Mouse (Mus musculus): ENCODE measurements around the gene Exoc6b. TPM values are rescaled to one million over a fixed set of nuclear protein-coding genes. Genes with fewer than 3 reads are reported as not detected.

The Exoc6b gene
- total RNA-seq, 2 experiments from 2014 or later = 130 to 134 TPM

DNA sequence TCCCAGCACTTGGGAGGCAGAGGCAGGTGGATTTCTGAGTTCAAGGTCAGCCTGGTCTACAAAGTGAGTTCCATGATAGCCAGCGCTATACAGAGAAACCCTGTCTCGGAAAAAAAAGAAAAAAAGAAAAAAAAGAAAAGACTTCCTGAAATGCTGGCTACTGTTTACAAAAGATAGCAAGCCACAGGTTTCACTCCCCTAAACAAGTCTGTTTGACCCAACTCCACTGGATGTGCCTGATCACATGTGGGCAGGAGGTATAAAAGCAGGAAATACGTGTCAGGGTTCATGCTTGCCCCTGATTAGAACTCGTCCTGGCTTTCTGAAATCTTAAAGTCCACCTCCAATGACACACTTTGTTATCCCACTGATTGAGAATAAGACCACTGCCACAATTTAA lies 18.2 kb downstream of the Exoc6b start:
- TF ChIP-seq CTCF (conservative IDR thresholded peaks at IDR 0.05) = no peak
- DNase-seq (ENCODE audit: low spot score in 2 of 2) = no peak
- no peak overlapping the region for H3K27ac ChIP-seq
- no peak overlapping the region for H3K4me3 ChIP-seq

DNA sequence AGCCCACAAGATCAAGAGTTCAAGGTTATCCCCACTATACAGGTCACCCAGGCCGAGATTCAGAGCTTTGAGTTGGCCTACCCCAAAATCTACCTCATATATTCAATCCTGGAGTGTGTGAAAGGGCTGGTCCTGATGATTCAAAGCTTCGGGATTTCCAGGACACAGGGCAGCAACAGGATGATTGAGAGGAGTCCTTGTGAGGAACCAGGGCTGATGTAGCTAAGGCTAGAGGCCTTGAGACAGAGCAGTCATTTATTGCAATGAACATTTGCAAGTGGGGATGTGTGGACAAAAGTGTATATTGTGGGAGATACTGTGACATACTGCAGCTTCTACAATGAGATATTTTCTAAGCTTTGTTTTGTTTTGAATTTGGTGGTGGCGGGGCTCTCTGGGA lies 22.8 kb downstream of the Exoc6b start:
- DNase-seq (ENCODE audit: low spot score in 2 of 2) = no peak
- Histone ChIP-seq H3K4me3 (no peak overlapping the region), H3K27ac (no peak overlapping the region; the same call in 1 of the 2 replicates)
- no peak for TF ChIP-seq CTCF (conservative IDR thresholded peaks at IDR 0.05)

DNA sequence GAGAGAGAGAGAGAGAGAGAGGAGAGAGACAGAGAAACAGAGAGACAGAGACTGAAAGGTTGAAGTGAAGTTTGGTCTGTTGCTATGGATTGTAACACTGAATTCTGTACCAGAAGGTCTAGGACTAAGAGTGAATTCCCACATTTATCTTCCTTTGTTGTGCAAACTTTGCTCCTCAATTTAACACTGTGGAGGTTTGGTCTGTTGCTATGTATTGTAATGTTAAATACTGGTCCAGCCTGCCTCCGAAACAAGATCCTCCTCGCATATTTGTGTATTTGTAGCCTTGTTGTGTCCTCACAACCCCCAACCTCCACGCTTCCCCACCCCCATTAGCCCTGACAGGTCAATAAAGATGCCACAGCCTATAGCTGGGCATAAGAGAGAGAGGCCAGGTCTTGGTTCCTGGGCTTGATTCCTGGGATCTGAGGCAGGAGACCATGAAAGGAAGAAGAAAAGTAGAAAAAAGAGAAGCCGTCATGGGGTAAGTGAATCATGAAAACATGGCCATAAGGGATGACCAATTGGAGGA lies 24.6 kb downstream of the Exoc6b start:
- DNase-seq (ENCODE audit: low spot score in 2 of 2) = no peak
- no peak overlapping the region for H3K4me3 ChIP-seq
- TF ChIP-seq CTCF (conservative IDR thresholded peaks at IDR 0.05) = no peak
- H3K27ac ChIP-seq = no peak overlapping the region

DNA sequence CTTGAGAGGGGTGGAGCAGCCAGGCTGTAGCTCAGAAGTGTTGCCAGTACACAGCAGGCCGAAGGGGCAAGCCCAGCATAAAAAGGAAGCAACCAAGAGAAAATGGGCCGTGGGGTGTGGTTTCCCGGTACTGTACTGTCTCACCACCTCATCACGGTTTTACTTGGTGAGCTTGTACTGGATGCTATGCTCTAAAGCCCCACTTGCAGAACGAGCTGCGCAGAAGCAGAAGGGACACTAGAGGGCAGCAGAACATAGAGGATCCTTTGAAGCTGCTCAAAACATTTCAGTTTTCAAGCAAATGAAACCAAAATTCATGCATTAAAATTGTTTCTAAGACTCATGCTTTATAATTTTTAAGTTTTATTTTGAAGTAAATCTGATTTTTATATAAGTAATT lies 31.6 kb downstream of the Exoc6b start:
- H3K4me3 ChIP-seq = no peak overlapping the region
- DNase-seq (ENCODE audit: low spot score in 2 of 2) = peak; percentile 76
- peak overlapping the region; percentile 8; the same call in 1 of the 2 replicates for H3K27ac ChIP-seq
- TF ChIP-seq CTCF (conservative IDR thresholded peaks at IDR 0.05) = peak; percentile 98

DNA sequence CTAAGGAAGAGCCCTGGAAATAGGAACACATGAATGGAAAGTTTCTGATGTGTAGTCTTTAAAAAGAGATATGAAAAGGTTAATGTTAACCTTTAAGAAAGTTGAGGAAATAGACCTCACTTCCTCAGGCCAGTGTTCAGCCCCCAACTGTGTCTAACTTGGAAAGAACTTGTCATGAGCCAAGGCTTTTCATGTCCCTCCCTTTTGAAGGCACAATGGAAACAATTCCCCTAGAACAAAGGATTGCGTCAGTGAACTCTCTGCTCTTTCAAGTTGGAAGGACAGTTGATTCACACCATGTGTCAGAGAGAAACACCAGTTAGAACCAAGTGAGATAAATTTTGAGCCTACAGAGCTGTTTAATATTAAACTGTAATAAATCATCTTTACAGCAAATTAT lies 39.6 kb downstream of the Exoc6b start:
- DNase-seq (ENCODE audit: low spot score in 2 of 2) = no peak
- H3K27ac ChIP-seq = peak overlapping the region; percentile 62
- TF ChIP-seq CTCF (conservative IDR thresholded peaks at IDR 0.05) = no peak
- no peak overlapping the region for H3K4me3 ChIP-seq

DNA sequence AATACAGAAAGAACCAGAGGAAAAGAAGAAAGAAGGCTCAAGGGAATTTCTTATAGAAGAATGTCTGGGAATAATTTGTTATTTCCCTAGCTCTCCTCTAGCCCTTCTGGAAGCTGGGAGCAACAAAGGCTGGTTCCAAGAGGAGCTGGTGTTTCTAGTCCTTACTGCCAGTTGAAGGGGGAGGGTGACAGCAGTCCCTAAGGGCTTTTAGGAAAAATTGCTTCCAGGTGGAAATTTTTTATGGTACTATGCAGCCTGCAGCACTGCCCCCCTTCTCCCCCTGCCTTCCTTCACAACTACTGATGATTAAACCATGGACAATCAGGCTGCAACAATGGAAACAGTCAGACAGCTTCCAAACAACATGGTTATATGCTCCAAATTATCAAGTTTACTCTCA lies 44.9 kb downstream of the Exoc6b start:
- DNase-seq (ENCODE audit: low spot score in 2 of 2) = no peak

DNA sequence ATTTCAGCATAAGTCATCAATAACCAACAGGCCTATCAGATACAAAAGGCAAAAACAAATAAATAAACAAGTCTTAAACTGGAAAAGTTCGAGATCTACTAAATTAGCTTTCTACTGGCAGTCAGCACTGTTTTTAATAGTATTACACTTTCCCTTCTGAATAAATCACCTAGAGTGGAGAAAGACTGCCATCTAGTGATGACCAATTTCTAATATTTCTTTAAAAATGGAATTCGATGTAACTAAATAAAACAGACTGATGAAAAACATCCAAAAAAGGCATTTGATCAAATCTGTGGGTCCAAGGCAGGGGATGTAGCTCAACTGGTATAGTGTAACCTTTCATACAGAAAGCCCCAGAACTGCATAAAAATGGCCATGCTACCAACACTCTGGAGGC lies 52.3 kb downstream of the Exoc6b start:
- TF ChIP-seq CTCF (conservative IDR thresholded peaks at IDR 0.05) = peak; percentile 86
- DNase-seq (ENCODE audit: low spot score in 2 of 2) = peak; percentile 15 to 37

More for the DNA sequence above, 44.9 kb downstream of the Exoc6b start:
- H3K4me3 ChIP-seq = no peak overlapping the region
- TF ChIP-seq CTCF (conservative IDR thresholded peaks at IDR 0.05) = no peak
- no peak overlapping the region for H3K27ac ChIP-seq

DNA sequence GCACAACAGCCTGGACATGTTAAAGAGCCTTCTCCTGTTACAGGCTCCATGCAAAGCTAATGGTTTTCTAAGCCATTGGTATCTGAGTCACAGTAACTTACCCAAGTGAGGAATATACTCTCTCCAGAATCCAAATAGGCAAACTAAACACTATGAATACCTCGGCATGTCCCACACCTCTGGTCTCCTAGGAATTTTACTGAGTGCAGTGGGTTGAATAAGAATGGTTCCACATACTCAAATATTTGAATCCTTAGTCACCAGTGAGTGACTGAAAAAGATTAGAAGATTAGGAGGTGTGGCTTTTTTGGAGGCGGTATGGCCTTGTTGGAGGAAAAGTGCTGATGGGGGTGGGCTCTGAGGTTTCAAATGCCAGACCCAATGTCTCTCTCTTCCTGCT lies 55.4 kb downstream of the Exoc6b start:
- Histone ChIP-seq H3K27ac (no peak overlapping the region), H3K4me3 (no peak overlapping the region)
- no peak for DNase-seq (ENCODE audit: low spot score in 2 of 2)
- TF ChIP-seq CTCF (conservative IDR thresholded peaks at IDR 0.05) = no peak

More for the DNA sequence above, 52.3 kb downstream of the Exoc6b start:
- Histone ChIP-seq H3K27ac (no peak overlapping the region), H3K4me3 (no peak overlapping the region)

DNA sequence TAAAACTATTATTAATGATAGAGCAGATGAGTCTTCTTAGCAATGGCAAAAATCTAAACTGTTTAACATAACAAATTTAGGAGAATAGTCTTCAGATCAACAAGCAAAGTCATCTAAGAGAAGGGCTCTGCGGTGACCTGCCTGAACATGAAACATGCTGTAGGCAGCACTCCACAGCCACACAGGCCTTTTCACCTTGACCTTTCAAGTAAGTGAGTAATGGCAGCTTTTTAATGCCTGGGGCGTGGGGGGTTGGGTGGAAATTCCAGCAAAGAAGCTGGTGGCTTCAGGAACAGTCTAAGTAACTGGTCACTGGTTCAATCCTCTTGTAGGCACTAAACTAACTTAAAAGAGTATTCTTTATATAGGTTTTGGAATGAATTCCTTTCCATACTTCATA lies 58.9 kb downstream of the Exoc6b start:
- TF ChIP-seq CTCF (conservative IDR thresholded peaks at IDR 0.05) = no peak
- H3K27ac ChIP-seq = no peak overlapping the region

DNA sequence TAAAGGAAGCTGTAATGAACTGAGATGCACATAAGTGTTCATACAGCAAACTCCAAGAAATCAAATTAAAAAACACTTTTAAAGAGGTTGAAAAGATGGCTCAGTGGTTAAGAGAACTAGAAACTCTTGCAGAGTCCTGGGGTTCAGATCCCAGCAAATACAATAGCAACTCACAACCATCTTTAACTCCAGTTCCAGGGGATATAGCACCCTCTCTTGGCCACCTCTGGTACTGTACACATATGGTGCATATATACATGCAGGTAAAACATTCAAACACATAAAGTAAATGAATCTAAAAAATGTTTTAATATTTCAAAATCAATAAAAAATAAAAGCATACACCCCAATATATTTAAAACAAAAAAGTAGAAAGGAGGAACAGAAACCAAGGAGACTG lies 73.9 kb downstream of the Exoc6b start:
- Histone ChIP-seq H3K27ac (no peak overlapping the region), H3K4me3 (no peak overlapping the region)
- DNase-seq (ENCODE audit: low spot score in 2 of 2) = no peak
- TF ChIP-seq CTCF (conservative IDR thresholded peaks at IDR 0.05) = peak; percentile 57

More for the DNA sequence above, 58.9 kb downstream of the Exoc6b start:
- DNase-seq (ENCODE audit: low spot score in 2 of 2) = no peak
- H3K4me3 ChIP-seq = no peak overlapping the region

DNA sequence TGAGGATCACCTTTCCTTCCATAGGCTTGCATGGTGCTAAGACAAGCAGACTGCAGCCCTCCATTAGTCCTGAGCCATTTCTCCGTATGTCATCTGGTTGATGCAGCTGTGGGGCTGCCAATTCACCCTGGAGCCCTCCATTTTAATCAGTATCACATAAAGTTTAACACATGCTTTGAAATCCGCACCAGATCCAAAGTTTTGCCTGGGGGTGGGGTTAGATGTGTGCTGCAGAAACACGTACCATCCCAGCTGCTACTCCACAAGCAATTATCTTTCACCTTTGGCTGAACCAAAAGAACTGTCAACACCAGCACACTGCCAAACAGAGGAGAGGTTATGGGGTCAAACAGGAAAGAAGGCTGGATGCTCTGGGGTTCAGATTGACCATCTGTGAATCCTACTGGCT lies 92.7 kb downstream of the Exoc6b start:
- TF ChIP-seq CTCF (conservative IDR thresholded peaks at IDR 0.05) = no peak
- no peak for DNase-seq (ENCODE audit: low spot score in 2 of 2)
- Histone ChIP-seq H3K27ac (no peak overlapping the region), H3K4me3 (no peak overlapping the region)

DNA sequence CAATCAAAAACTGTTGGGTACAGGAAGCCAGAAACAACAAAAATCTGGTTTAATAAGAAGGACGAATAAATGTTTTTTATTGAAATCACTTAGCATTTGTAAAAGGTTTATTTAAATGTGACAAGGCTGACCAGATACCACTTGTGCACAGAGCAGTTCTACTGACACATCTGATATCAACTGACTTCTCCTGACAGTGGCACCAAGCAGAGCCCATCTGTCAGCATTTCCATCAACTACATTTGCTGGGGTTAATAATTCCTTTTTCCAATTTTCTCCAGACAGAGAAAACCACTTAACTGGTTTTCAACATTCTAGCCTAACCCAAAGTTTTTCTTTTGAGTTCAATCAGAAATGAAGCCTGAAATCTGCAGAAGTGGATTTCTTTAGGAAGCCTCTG lies 100.8 kb downstream of the Exoc6b start:
- H3K27ac ChIP-seq = no peak overlapping the region
- no peak for TF ChIP-seq CTCF (conservative IDR thresholded peaks at IDR 0.05)
- H3K4me3 ChIP-seq = no peak overlapping the region
- DNase-seq (ENCODE audit: low spot score in 2 of 2) = no peak

DNA sequence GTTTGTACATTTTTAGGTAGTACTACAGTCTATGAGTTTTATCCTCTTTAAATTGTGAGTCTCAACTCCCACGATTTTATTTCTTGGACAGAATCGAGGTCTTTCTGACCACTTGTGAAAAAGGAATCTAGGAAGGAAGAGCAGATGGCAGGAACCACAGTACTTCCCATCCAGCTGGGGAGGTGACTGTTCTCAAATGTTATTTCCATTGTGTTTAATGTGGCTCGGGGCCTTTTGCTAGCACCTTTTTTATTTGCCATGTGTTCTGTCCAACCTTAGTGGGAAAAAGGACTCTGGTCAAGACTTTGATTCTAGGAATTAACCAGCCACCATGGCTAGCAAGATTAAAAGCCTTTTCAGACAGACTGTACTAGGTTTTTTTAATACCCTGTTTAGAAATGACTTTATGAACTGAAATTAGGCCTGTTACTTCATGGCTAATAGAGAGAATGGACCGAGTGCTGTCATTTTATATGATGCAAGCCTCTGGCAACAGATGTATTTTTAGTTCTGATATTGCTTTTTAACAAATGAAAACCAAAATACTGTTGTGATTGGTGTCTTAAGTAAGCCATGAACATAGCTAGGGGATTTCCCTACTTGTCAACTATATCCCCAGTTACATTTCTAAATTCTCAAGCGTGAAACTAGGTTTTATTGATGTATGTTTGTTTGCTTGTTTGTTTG lies 104.4 kb downstream of the Exoc6b start:
- Histone ChIP-seq H3K4me3 (no peak overlapping the region), H3K27ac (no peak overlapping the region)
- no peak for TF ChIP-seq CTCF (conservative IDR thresholded peaks at IDR 0.05)
- no peak for DNase-seq (ENCODE audit: low spot score in 2 of 2)

DNA sequence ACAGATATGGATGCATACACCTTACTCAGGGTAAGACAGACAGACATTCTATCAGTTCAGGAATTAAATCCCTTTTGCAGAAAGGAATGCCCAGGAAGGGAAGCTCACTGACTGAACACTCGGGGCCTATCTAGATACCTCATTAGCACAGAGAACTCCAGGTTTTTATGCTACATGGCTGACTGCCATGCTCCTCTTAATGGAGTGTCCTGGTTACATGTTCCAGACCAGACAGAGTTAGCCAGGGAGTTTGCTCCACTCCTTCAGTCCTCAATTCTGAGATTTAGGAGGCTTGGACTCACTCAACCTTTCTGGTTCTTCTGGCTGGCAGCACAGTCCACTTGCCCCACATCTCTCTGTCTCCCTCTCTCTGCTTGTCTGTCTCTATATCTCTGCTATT lies 106.3 kb downstream of the Exoc6b start:
- no peak overlapping the region for H3K4me3 ChIP-seq
- TF ChIP-seq CTCF (conservative IDR thresholded peaks at IDR 0.05) = no peak
- peak overlapping the region; percentile 1; the same call in 1 of the 2 replicates for H3K27ac ChIP-seq
- DNase-seq (ENCODE audit: low spot score in 2 of 2) = no peak

Measured in layer of hippocampus, adult 2 months (tissue).